Mouse (Mus musculus) forelimb bud, embryonic 11.5 days (tissue): Measurements from ENCODE around the gene Kif5a.

Experiments used
- DNase-seq: peaks from one replicate; pipeline ENCODE4 v3.0.0-alpha.2; 2012; ENCODE audit warnings: low read depth, low spot score

The Kif5a gene

DNA sequence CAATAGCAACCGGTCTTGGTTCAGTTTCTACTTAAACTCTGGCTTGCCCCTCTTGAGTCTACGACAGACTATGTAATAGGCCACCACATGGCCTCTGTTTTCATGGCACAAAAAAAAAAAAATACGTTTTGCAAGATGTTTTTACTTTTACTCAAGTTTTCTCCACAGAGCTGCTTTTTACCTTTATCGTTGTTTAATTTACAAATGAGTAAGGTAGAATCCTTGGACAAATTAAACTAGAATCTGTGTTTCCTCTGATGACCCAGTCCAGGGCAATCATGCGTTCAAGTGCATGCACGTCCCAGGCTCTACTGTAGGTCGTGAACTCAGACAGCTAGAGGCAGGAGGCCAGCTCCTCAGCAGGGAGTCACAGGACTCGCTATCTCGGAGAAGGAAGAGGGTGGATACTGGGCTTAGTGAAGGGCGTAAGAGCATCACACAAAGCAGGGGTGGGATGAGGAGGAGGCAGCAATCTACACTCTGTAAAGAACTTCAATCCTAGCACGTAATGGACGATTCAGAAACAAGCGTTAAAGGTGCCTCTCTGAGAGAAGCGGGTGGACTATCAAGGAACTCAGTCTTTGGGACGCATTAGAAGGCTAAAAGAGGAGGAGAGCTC lies 26.5 kb upstream of the Kif5a start:
- peak; percentile 35 for DNase-seq

DNA sequence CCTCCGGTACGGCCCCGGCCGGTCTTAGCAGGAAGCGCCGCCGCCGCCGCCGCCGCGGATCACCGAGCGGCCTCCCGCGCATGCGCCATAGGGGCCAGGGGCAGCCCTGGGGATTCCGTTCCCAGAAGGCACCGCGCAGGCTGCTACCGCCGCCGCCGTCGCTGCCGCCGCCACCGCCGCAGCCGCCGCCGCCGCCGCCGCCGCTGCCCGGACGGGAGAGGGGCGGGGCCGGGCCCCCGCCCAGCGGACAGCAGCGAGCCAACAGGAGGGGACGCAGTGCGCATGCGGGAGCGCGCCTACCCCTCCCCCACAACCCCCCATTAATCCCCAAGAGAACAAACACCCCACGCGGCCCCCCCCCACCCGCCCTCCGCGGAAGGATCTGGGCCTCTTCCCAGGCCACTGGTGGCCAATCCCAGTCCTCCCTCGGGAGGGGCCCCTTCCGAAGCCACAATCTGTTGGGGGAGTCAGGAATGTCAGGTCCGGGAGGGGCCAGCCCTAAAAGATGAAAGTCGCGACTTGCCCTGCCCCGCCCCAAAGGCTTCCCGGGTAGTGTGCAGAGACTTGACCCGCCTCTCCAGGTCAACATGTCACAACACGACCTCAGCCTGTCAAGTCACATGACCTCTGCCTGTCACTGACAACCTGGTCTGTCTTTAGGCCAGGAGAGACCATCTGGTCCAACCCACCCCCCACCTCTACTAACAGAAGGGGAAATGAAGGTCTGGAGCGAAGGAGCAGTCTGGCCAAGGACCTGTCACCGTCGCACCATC lies 25.8 kb upstream of the Kif5a start, which contains the start of gene Mbd6:
Gene Mbd6, minus strand, starts transcription at position 219 of the 773 bp plus-strand sequence.
- peak; percentile 83 for DNase-seq

GRCm38 (mm10) chr10:127288328-127288799 lies 25.2 kb upstream of the Kif5a start:
- peak; percentile 59 for DNase-seq

GRCm38 (mm10) chr10:127287936-127288293 lies 24.8 kb upstream of the Kif5a start:
- DNase-seq: no peak

GRCm38 (mm10) chr10:127287271-127287935 lies 24.3 kb upstream of the Kif5a start:
- DNase-seq: no peak

GRCm38 (mm10) chr10:127286730-127287129 lies 23.6 kb upstream of the Kif5a start:
- DNase-seq: no peak

GRCm38 (mm10) chr10:127286194-127286593 lies 23.0 kb upstream of the Kif5a start:
- no peak for DNase-seq

DNA sequence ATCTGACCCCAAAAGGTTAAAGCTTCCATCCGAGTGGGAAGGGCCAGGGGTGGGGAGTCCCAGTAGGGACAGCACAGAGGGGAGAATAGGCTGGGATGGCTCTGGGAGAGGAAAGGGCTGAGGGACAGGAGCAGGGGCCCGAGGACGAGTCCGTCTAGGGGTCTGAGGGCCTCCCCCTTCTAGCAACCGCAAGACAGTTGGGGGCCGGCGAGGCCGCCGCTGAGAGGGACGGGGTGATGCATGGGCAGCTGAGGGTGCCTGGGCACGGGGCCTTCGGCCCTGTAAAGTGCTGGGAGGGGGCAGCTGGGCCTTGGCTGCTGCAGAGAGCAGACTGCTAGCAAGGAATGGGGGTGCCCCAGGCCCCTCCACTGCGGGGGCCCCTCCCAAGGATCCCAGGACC lies 22.5 kb upstream of the Kif5a start:
- no peak for DNase-seq

- no peak for DNase-seq
These were observed 21.8 kb upstream of the Kif5a start for GRCm38 (mm10) chr10:127284724-127285500.

GRCm38 (mm10) chr10:127284105-127284622 lies 21.0 kb upstream of the Kif5a start:
- DNase-seq: no peak

DNA sequence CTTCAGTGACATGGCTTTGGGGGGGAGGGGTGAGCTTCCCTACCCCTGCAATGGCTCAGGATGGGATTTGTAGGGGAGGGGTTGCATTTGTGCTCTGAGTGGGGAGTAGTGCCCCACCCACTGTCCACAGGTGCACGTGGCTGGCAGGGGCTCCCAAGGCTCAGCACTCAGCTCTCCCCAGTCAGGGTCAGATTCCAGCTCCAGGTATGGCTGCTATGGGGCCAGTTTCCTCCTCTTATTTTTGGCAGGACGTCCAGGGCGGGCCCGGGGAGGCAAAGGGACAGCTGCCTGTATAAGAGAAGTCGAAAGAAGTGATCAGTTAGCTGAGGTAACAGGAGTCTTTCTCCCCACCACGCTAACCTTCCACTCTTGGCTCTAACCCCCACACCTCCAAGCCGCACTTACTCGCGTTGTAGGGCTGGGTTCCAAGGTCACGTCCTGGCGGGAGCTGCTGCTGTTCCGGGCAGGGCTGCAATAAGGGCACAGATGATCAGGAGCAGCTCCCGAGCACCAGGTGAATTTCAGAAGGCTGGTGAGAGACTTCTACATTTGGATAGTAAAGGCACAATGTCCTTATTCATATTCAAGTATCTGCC lies 19.6 kb upstream of the Kif5a start:
- DNase-seq: no peak

DNA sequence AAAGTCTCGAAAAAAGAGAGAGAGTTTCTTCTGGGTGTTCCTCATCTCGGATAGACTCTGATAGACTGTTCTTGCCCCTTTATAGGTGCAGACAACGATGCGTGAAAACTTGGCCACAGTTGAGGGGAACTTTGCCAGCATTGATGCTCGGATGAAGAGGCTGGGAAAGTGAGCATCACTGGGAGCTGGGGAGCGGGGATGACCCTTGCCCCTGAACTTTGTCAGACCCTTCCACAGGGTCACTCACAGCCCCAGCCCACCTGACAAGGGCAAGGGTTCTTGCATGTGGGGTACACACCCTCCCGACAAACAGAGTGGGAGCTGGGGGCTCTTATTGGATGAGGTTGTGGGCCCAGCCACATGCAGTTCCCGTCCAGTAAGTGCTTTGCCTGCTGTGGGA lies 18.2 kb upstream of the Kif5a start:
- no peak for DNase-seq

- no peak for DNase-seq
These were observed 16.6 kb upstream of the Kif5a start for GRCm38 (mm10) chr10:127279730-127280129.

DNA sequence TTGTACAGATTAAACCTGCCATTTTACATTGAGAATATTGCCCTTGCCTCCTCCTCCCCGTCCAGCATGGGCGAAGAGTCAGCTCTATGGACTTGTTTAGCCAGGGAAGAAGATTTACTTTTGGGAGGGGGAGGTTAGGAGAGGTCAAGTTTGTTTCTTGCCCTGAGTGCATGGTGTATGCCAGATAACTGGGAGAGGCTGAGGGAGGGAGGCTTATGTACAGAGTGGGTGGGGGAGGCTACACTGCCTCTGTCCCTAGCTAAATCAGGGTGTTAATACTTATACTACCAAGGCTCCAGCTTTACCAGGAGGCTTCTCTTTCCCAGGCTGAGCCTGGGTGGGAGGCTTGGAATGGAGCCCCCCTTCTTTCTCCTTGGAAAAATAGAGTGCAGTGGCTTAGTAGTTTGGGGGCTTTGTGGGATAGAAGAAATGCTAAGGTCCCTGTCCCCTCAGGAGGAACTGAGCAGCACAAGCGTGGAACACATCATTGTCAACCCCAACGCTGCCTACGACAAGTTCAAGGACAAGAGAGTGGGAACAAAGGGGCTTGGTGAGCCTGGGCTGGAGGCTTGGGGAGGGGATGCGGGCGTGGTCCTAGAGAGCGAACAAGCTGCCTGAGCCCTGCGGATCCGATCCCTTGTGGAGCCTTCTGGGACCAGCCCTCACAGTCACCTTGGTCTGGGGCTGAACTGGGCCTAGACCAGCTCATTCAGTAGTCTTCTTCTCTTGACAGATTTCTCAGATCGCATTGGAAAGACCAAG lies 11.3 kb upstream of the Kif5a start:
- no peak for DNase-seq

DNA sequence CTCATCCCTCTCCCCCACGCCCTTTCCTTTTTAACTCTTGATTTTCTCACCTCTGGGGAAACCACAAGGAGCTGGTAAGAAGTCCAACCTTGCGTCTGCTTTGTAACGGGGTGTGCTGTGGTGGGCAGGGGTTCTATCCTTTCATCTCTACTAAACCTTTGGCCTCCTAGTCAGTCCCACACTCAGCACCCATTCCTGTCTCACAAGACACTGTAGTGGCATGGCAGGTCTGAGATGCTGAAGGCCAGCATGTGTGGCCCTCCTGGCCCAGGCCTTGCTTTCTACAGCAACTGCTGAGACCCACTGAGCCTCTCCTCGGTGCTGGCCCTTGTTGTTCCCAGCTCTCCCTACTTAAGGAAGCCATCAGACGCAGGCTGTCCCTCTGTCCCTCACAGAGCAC lies 9.2 kb upstream of the Kif5a start:
- no peak for DNase-seq

GRCm38 (mm10) chr10:127269884-127270283 lies 6.7 kb upstream of the Kif5a start:
- no peak for DNase-seq

DNA sequence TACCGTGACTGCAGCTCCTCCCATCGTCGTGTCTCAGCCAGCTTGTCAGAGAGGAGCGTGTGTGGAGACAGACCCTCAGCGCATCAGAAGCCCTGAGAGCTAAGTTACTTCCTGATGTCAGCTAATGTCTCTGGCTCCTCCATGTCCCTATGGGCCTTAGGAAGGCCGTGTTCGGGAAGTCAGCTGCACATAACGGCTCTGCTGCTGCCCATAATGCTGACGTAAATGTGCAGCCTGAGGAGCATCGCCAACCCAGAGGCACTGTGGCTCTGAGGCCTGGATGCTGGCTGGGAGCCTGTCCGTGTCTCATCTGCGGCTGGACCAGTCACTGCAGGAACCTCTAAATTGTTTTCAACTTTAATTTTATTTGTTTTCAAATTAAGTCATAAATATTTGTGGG lies 5.9 kb upstream of the Kif5a start:
- DNase-seq: no peak

DNA sequence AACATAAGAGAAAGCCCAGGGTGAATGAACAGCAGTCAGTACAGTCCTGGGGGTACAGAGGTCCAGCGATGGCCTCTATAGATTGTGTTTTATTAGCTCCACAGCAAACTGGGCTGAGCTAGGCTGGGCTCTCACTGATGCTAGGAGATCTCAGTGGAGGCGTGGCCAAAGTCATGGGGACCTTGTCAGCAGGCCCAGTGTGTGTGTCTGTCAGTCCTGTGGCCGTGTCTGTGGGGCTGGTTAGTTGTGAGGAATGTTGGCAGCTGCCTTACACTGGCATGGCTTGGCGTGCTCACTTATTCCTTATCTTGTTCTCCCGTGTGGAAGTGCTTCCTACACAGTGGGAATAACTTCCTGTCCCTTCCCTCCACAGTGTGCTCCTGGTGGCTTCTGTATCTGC lies 5.3 kb upstream of the Kif5a start:
- no peak for DNase-seq

DNA sequence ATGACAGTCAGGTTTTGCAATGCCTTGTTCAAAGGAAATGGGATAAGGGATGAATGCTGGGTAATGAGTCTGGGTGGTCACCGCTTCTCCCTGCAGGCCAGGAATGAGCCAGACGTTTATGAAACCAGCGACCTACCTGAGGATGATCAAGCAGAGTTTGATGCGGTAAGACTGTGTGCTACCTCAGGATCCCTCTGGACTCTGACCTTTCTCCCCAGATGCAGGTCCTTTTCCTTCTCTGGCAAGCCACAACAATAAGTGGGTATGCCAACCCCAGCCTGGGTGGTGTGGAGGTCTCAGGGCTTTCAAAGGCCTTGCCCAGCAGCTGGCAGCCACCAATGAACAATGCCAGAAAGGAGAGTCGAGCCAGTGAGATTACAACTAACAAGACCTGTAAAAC lies 4.2 kb upstream of the Kif5a start:
- no peak for DNase-seq
